Mouse (Mus musculus) small intestine, adult 2 months (tissue): ENCODE results near the gene Fam76b. TPM values are rescaled to one million over a fixed set of nuclear protein-coding genes. Genes with fewer than 3 reads are reported as not detected.
A peak's percentile ranks its signal among the peaks of the same experiment; 100 is the strongest.
"Not testable (repeated sequence)": the region's sequence is repeated elsewhere in the genome, so short reads cannot be mapped to it uniquely, and the experiment has no call there.

Experiments used
- H3K27ac ChIP-seq: fragments of 200-500 bp; 2 replicates; pipeline ENCODE4 v1.5.1; 2012; ENCODE audit warnings: low read depth, low read length, control low read depth, inconsistent platforms; ENCODE audit not compliant: insufficient read depth
- H3K27me3 ChIP-seq: fragments of 200-500 bp; 2 replicates; pipeline ENCODE4 v1.6.1; 2012; ENCODE audit warnings: mild to moderate bottlenecking, moderate library complexity, low read length, inconsistent platforms; ENCODE audit not compliant: control insufficient read depth, insufficient read depth
- H3K36me3 ChIP-seq: fragments of 200-500 bp; 2 replicates; pipeline ENCODE4 v1.6.1; 2012; ENCODE audit warnings: mild to moderate bottlenecking, low read length, control low read depth, inconsistent platforms; ENCODE audit not compliant: control insufficient read depth, insufficient read depth
- H3K4me1 ChIP-seq: fragments of 200-500 bp; 2 replicates; pipeline ENCODE4 v1.6.1; 2012; ENCODE audit warnings: low read length, inconsistent platforms, mixed read lengths; ENCODE audit not compliant: control insufficient read depth, insufficient read depth, insufficient read length
- H3K4me3 ChIP-seq: fragments of 200-500 bp; 2 replicates; pipeline ENCODE4 v1.5.1; 2012; ENCODE audit warnings: low read depth, mild to moderate bottlenecking, control low read depth, inconsistent platforms, low read length, moderate library complexity
- CTCF ChIP-seq: fragments of 200-500 bp; IDR thresholded peaks from 2 replicates; pipeline ENCODE4 v1.5.1; 2012; ENCODE audit warnings: low read depth, mild to moderate bottlenecking, control low read depth, inconsistent platforms, low read length, moderate library complexity, mixed read lengths; ENCODE audit not compliant: insufficient replicate concordance, insufficient read length; ENCODE audit errors: extremely low read depth
- POLR2A ChIP-seq: fragments of 200-500 bp; IDR thresholded peaks from 2 replicates; pipeline ENCODE4 v1.6.1; 2012; ENCODE audit warnings: low read depth, mild to moderate bottlenecking, control low read depth, inconsistent platforms, low read length, moderate library complexity
- WGBS: fragments of 180-500 bp; shearing (Covaris S2); methylation state at CpG from one replicate; pipeline ENCODE4 v1.1.7; 2018; 5-methylcytosine and 5-hydroxymethylcytosine counted together
- polyA plus RNA-seq: library from polyadenylated mRNA; depleted of rRNA; stranded (reverse); fragments of >200 nt; gene quantifications from 2 replicates; pipeline ENCODE4 v1.2.3, GENCODE M21; 2012; rRNA removed

Fam76b gene
- 3.5 and 7.4 TPM in 2 replicates for polyA plus RNA-seq

DNA sequence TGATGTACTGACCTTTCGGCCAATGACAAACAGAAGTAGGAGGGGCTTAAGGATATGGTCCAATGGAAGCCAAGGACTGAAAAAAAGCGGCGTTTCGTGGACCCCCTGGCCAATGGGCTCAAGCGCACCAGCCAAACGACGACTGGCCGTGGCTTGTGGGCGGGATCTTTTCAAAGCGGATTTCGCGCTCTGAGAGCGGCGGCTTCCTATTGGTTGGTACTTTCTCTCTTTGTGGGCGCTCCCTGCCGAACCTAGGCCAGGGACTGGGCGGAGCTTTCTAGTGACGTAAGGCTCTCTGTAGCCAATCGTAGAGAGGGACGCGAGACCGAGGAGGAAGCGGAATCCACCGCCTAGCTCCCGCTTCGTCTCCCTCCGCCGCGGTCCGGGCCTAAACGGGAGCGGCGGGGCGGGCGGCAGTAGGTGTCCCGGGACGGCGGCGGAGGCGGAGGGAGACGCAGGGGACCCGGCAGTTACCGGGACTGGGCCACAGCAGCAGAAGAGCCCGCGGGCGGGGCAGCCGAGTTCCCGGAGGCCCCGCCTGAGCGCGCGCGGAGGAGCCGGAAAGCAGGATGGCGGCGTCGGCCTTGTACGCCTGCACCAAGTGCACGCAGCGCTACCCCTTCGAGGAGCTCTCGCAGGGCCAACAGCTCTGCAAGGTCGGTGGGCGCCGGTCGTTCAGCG is at the start of gene Fam76b:
TSS of gene Fam76b (plus strand) at position 311 of the 681 bp plus-strand sequence.
- WGBS, result under 1% methylated on average over 67 of the region's 67 CpGs
- TF ChIP-seq CTCF (no peak), POLR2A (peak; percentile 77)
- H3K4me3 ChIP-seq, result peak within 1 kb of the TSS; percentile 91
- H3K4me1 ChIP-seq, result peaks cover 3% of the 10 kb centered on the region; the same call in 1 of the 2 replicates
- H3K27ac ChIP-seq, result peak within 1 kb of the TSS; percentile 92
- H3K36me3 ChIP-seq, result peaks cover 13% of the 10 kb centered on the region
- no peaks in the 10 kb centered on the region for H3K27me3 ChIP-seq

- TF ChIP-seq POLR2A (no peak), CTCF (no peak)
- Histone ChIP-seq H3K36me3 (peaks cover 18% of the 10 kb centered on the region), H3K4me1 (no peaks in the 10 kb centered on the region), H3K27ac (no peak overlapping the region), H3K27me3 (no peaks in the 10 kb centered on the region), H3K4me3 (no peak overlapping the region)
- WGBS, result 93% methylated on average over 1 of the region's 1 CpGs
These were observed 45.5 kb upstream of the Fam76b start for GRCm38 (mm10) chr9:13781985-13782384.

- 96% methylated on average over 8 of the region's 8 CpGs for WGBS
- not testable (repeated sequence) for H3K4me1 ChIP-seq, H3K27me3 ChIP-seq, H3K27ac ChIP-seq, H3K4me3 ChIP-seq
- peaks cover 34% of the 10 kb centered on the region for H3K36me3 ChIP-seq
These were observed 36.7 kb upstream of the Fam76b start for GRCm38 (mm10) chr9:13790864-13791263.

- Histone ChIP-seq H3K4me3 (no peak overlapping the region), H3K27me3 (no peaks in the 10 kb centered on the region), H3K4me1 (no peaks in the 10 kb centered on the region), H3K36me3 (peaks cover 35% of the 10 kb centered on the region), H3K27ac (no peak overlapping the region)
- TF ChIP-seq POLR2A (no peak), CTCF (no peak)
- WGBS, result 76% methylated on average over 1 of the region's 1 CpGs
These were observed 33.2 kb upstream of the Fam76b start for GRCm38 (mm10) chr9:13794302-13794701.

- no peak overlapping the region for H3K4me3 ChIP-seq
- WGBS, result 94% methylated on average over 2 of the region's 2 CpGs
- H3K36me3 ChIP-seq, result peaks cover 36% of the 10 kb centered on the region
- TF ChIP-seq CTCF (no peak), POLR2A (no peak)
- H3K27ac ChIP-seq, result no peak overlapping the region
- no peaks in the 10 kb centered on the region for H3K4me1 ChIP-seq
- no peaks in the 10 kb centered on the region for H3K27me3 ChIP-seq
These were observed 32.8 kb upstream of the Fam76b start for GRCm38 (mm10) chr9:13794756-13795155.

DNA sequence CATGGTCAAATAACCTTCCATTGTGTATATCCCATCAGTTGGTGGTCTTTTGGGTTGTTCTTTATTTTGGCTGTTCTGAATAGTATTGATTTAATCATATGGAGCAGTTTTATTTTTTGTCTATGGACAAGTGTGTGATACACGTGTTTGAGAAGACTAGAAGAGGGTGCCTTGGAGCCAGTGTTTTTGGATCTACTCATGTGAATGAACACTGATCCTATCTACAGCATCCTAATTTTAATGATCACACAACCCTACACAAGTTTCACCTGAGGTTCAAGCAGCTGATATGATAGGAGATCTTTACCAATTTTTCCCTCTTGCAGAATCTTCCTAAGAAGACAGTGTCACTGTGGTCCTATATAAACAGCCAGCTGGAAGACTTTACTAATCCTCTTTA is 23.0 kb upstream of the Fam76b start:
- Histone ChIP-seq H3K36me3 (peaks cover 48% of the 10 kb centered on the region), H3K4me1 (no peaks in the 10 kb centered on the region), H3K27me3 (no peaks in the 10 kb centered on the region), H3K27ac (no peak overlapping the region), H3K4me3 (no peak overlapping the region)
- WGBS, result 70% methylated on average over 1 of the region's 1 CpGs
- TF ChIP-seq CTCF, result no peak

- Histone ChIP-seq H3K27ac (no peak overlapping the region), H3K27me3 (no peaks in the 10 kb centered on the region), H3K36me3 (peaks cover 47% of the 10 kb centered on the region), H3K4me1 (no peaks in the 10 kb centered on the region), H3K4me3 (no peak overlapping the region)
- WGBS, result 91% methylated on average over 7 of the region's 7 CpGs
- TF ChIP-seq CTCF (no peak), POLR2A (no peak)
These were observed 20.7 kb upstream of the Fam76b start for GRCm38 (mm10) chr9:13806854-13807253.

GRCm38 (mm10) chr9:13807657-13808056 is 19.9 kb upstream of the Fam76b start:
- peaks cover 50% of the 10 kb centered on the region for H3K36me3 ChIP-seq
- H3K4me3 ChIP-seq, result no peak overlapping the region
- no peak for TF ChIP-seq CTCF
- no peak for TF ChIP-seq POLR2A
- 82% methylated on average over 5 of the region's 5 CpGs for WGBS
- no peaks in the 10 kb centered on the region for H3K27me3 ChIP-seq
- H3K4me1 ChIP-seq, result no peaks in the 10 kb centered on the region
- no peak overlapping the region for H3K27ac ChIP-seq
